Mouse (Mus musculus) hindbrain, embryonic 13.5 days (tissue): Measurements from ENCODE around the gene Mc1r. TPM values are rescaled to one million over a fixed set of nuclear protein-coding genes. Genes with fewer than 3 reads are reported as not detected.

Experiments
- ATAC-seq: fragments of 200-750 bp; cut with Nextera tagmentation; 2 replicates; pipeline ENCODE4 v1.8.0; 2017; ENCODE audit warnings: moderate TSS enrichment; ENCODE audit not compliant: low FRiP score
- H3K27ac ChIP-seq: fragments of 300-500 bp; sonication (generic); 2 replicates; pipeline ENCODE4 v1.5.1; 2015; ENCODE audit warnings: inconsistent platforms, mild to moderate bottlenecking, moderate library complexity
- H3K27me3 ChIP-seq: fragments of 300-500 bp; sonication (generic); 2 replicates; pipeline ENCODE4 v1.6.1; 2015; ENCODE audit warnings: mild to moderate bottlenecking, inconsistent platforms
- H3K36me3 ChIP-seq: fragments of 300-500 bp; sonication (generic); 2 replicates; pipeline ENCODE4 v1.6.1; 2015; ENCODE audit warnings: mild to moderate bottlenecking, inconsistent platforms
- H3K4me1 ChIP-seq: fragments of 300-500 bp; sonication (generic); replicated peaks from 2 replicates; pipeline ENCODE4 v1.6.1; 2015; ENCODE audit warnings: inconsistent platforms
- H3K4me2 ChIP-seq: fragments of 300-500 bp; sonication (generic); 2 replicates; pipeline ENCODE4 v1.6.1; 2015; ENCODE audit warnings: inconsistent platforms, mild to moderate bottlenecking, moderate library complexity
- H3K4me3 ChIP-seq: fragments of 300-500 bp; sonication (generic); 2 replicates; pipeline ENCODE4 v1.5.1; 2015; ENCODE audit warnings: mild to moderate bottlenecking, inconsistent platforms
- H3K9ac ChIP-seq: fragments of 300-500 bp; sonication (generic); 2 replicates; pipeline ENCODE4 v1.6.1; 2015; ENCODE audit warnings: mild to moderate bottlenecking, inconsistent platforms
- H3K9me3 ChIP-seq: fragments of 300-500 bp; sonication (generic); 2 replicates; pipeline ENCODE4 v1.6.1; 2016; ENCODE audit warnings: inconsistent platforms
- WGBS: fragments of 180-500 bp; shearing (Covaris S2); methylation state at CpG from one replicate; pipeline ENCODE4 v1.1.7; 2015; 5-methylcytosine and 5-hydroxymethylcytosine counted together
- polyA plus RNA-seq: library from polyadenylated mRNA; unstranded; fragments of >200 nt; fragmentation: Nextera tagmentation; extraction: Ambion mirVana; gene quantifications from 2 replicates; pipeline ENCODE4 v1.2.1, GENCODE M21; 2015

Gene Mc1r
- polyA plus RNA-seq, 1 experiment from 2014 or later: 0.17 TPM

- no peak for ATAC-seq
- 95% methylated on average over 13 of the region's 13 CpGs for WGBS
Measured at GRCm38 (mm10) chr8:123398308-123398707, 8.6 kb upstream of the Mc1r start.

GRCm38 (mm10) chr8:123401936-123402335 lies 5.0 kb upstream of the Mc1r start:
- WGBS: 93% methylated on average over 9 of the region's 9 CpGs
- H3K9ac ChIP-seq: no peak overlapping the region
- no peak overlapping the region for H3K4me2 ChIP-seq
- peaks cover 14% of the 10 kb centered on the region for H3K4me1 ChIP-seq
- no peaks in the 10 kb centered on the region for H3K9me3 ChIP-seq
- H3K36me3 ChIP-seq: peaks cover 75% of the 10 kb centered on the region
- no peak for ATAC-seq
- H3K27ac ChIP-seq: no peak overlapping the region
- H3K27me3 ChIP-seq: no peaks in the 10 kb centered on the region
- no peak overlapping the region for H3K4me3 ChIP-seq

More at GRCm38 (mm10) chr8:123398308-123398707, 8.6 kb upstream of the Mc1r start:
- Histone ChIP-seq H3K9ac (no peak overlapping the region), H3K27ac (no peak overlapping the region), H3K4me3 (no peak overlapping the region), H3K27me3 (no peaks in the 10 kb centered on the region), H3K36me3 (peaks cover 100% of the 10 kb centered on the region), H3K4me1 (no peaks in the 10 kb centered on the region), H3K4me2 (no peak overlapping the region), H3K9me3 (no peaks in the 10 kb centered on the region)

- H3K9ac ChIP-seq: no peak overlapping the region
- ATAC-seq: no peak
- peaks cover 66% of the 10 kb centered on the region for H3K36me3 ChIP-seq
- H3K27ac ChIP-seq: no peak overlapping the region
- WGBS: 90% methylated on average over 9 of the region's 9 CpGs
- no peak overlapping the region for H3K4me2 ChIP-seq
- peaks cover 21% of the 10 kb centered on the region for H3K4me1 ChIP-seq
- H3K27me3 ChIP-seq: 0 out of 2 replicates have a peak, but pooled peaks cover 3% of the 10 kb centered on the region
- H3K4me3 ChIP-seq: no peak overlapping the region
- H3K9me3 ChIP-seq: no peaks in the 10 kb centered on the region
Measured at GRCm38 (mm10) chr8:123402730-123403326, 4.1 kb upstream of the Mc1r start.

GRCm38 (mm10) chr8:123404521-123404920 lies 2.4 kb upstream of the Mc1r start:
- H3K9me3 ChIP-seq: no peaks in the 10 kb centered on the region
- peaks cover 50% of the 10 kb centered on the region for H3K36me3 ChIP-seq
- no peak overlapping the region for H3K4me3 ChIP-seq
- 0 out of 2 replicates have a peak overlapping the region, but pooled peaks have one; percentile 48 for H3K27ac ChIP-seq
- H3K27me3 ChIP-seq: 0 out of 2 replicates have a peak, but pooled peaks cover 4% of the 10 kb centered on the region
- H3K4me1 ChIP-seq: peaks cover 35% of the 10 kb centered on the region
- 56% methylated on average over 8 of the region's 8 CpGs for WGBS
- H3K9ac ChIP-seq: peak overlapping the region; percentile 29; the same call in 1 of the 2 replicates
- no peak overlapping the region for H3K4me2 ChIP-seq
- ATAC-seq: no peak

- H3K9ac ChIP-seq: peak overlapping the region; percentile 39
- no peak overlapping the region for H3K4me2 ChIP-seq
- peaks cover 45% of the 10 kb centered on the region for H3K4me1 ChIP-seq
- H3K27ac ChIP-seq: no peak overlapping the region
- no peak overlapping the region for H3K4me3 ChIP-seq
- no peaks in the 10 kb centered on the region for H3K9me3 ChIP-seq
- WGBS: 93% methylated on average over 13 of the region's 13 CpGs
- ATAC-seq: no peak
- 0 out of 2 replicates have a peak, but pooled peaks cover 4% of the 10 kb centered on the region for H3K27me3 ChIP-seq
- H3K36me3 ChIP-seq: peaks cover 19% of the 10 kb centered on the region
Measured at GRCm38 (mm10) chr8:123407612-123408011, 705 bp downstream of the Mc1r start.

- H3K9ac ChIP-seq: peak overlapping the region; percentile 100
- peak overlapping the region; percentile 99 for H3K27ac ChIP-seq
- peaks cover 54% of the 10 kb centered on the region for H3K4me1 ChIP-seq
- peak overlapping the region; percentile 94 for H3K4me2 ChIP-seq
- peaks cover 6% of the 10 kb centered on the region for H3K36me3 ChIP-seq
- H3K9me3 ChIP-seq: no peaks in the 10 kb centered on the region
- H3K27me3 ChIP-seq: 0 out of 2 replicates have a peak, but pooled peaks cover 4% of the 10 kb centered on the region
- H3K4me3 ChIP-seq: peak overlapping the region; percentile 88
- ATAC-seq: no peak
- WGBS: 73% methylated on average over 9 of the region's 9 CpGs
Measured at GRCm38 (mm10) chr8:123408586-123409544, 2.0 kb downstream of the Mc1r start.

- peak overlapping the region; percentile 88 for H3K4me3 ChIP-seq
- peak overlapping the region; percentile 99 for H3K27ac ChIP-seq
- H3K4me2 ChIP-seq: peak overlapping the region; percentile 94
- 0 out of 2 replicates have a peak, but pooled peaks cover 4% of the 10 kb centered on the region for H3K27me3 ChIP-seq
- H3K9me3 ChIP-seq: no peaks in the 10 kb centered on the region
- no peaks in the 10 kb centered on the region for H3K36me3 ChIP-seq
- WGBS: 21% methylated on average over 8 of the region's 8 CpGs
- peak overlapping the region; percentile 100 for H3K9ac ChIP-seq
- H3K4me1 ChIP-seq: peaks cover 55% of the 10 kb centered on the region
- no peak for ATAC-seq
Measured at GRCm38 (mm10) chr8:123410049-123410587, 3.2 kb downstream of the Mc1r start.

GRCm38 (mm10) chr8:123410788-123411187 lies 3.9 kb downstream of the Mc1r start:
- H3K4me1 ChIP-seq: peaks cover 60% of the 10 kb centered on the region
- peak; percentile 29 for ATAC-seq
- H3K36me3 ChIP-seq: no peaks in the 10 kb centered on the region
- WGBS: 3% methylated on average over 11 of the region's 11 CpGs
- H3K4me3 ChIP-seq: peak overlapping the region; percentile 88
- peak overlapping the region; percentile 100 for H3K9ac ChIP-seq
- peak overlapping the region; percentile 94 for H3K4me2 ChIP-seq
- H3K27ac ChIP-seq: peak overlapping the region; percentile 99
- 0 out of 2 replicates have a peak, but pooled peaks cover 4% of the 10 kb centered on the region for H3K27me3 ChIP-seq
- no peaks in the 10 kb centered on the region for H3K9me3 ChIP-seq

- peak within 1 kb of the TSS; percentile 99 for H3K27ac ChIP-seq
- ATAC-seq: peak; percentile 93
- no peaks in the 10 kb centered on the region for H3K36me3 ChIP-seq
- H3K4me1 ChIP-seq: peaks cover 63% of the 10 kb centered on the region
- peak within 1 kb of the TSS; percentile 100 for H3K9ac ChIP-seq
- 0 out of 2 replicates have a peak, but pooled peaks cover 4% of the 10 kb centered on the region for H3K27me3 ChIP-seq
- peak within 1 kb of the TSS; percentile 88 for H3K4me3 ChIP-seq
- H3K9me3 ChIP-seq: no peaks in the 10 kb centered on the region
- H3K4me2 ChIP-seq: peak within 1 kb of the TSS; percentile 94
- WGBS: under 1% methylated on average over 26 of the region's 29 CpGs
Measured at GRCm38 (mm10) chr8:123411246-123411645, 4.3 kb downstream of the Mc1r start, which contains the start of gene Tubb3. Tubb3 (plus strand) TSS chr8:123411424.

- Histone ChIP-seq H3K4me2 (peak overlapping the region; percentile 94), H3K9me3 (no peaks in the 10 kb centered on the region), H3K27ac (peak overlapping the region; percentile 99), H3K36me3 (no peaks in the 10 kb centered on the region), H3K9ac (peak overlapping the region; percentile 100), H3K4me3 (peak overlapping the region; percentile 88), H3K4me1 (peaks cover 63% of the 10 kb centered on the region), H3K27me3 (0 out of 2 replicates have a peak, but pooled peaks cover 4% of the 10 kb centered on the region)
- ATAC-seq: peak; percentile 59
- WGBS: 3% methylated on average over 16 of the region's 16 CpGs
Measured at GRCm38 (mm10) chr8:123411781-123412327, 4.9 kb downstream of the Mc1r start.

- Histone ChIP-seq H3K4me1 (peaks cover 64% of the 10 kb centered on the region), H3K4me3 (peak overlapping the region; percentile 88), H3K9ac (peak overlapping the region; percentile 100), H3K4me2 (peak overlapping the region; percentile 94), H3K9me3 (no peaks in the 10 kb centered on the region), H3K27ac (peak overlapping the region; percentile 99), H3K27me3 (0 out of 2 replicates have a peak, but pooled peaks cover 3% of the 10 kb centered on the region), H3K36me3 (peaks cover under 1% of the 10 kb centered on the region; the same call in 1 of the 2 replicates)
- 0 out of 2 replicates have a peak, but pooled peaks have one; percentile 11 for ATAC-seq
- WGBS: 1% methylated on average over 12 of the region's 12 CpGs
Measured at GRCm38 (mm10) chr8:123412560-123413170, 5.8 kb downstream of the Mc1r start.
